Mouse (Mus musculus): ENCODE results near the gene Dnaaf2. TPM values are rescaled to one million over a fixed set of nuclear protein-coding genes. Genes with fewer than 3 reads are reported as not detected.

Dnaaf2 gene
- total RNA-seq, 2 experiments from 2014 or later = 1.9 TPM

- no peak overlapping the region for H3K4me3 ChIP-seq
- TF ChIP-seq CTCF (conservative IDR thresholded peaks at IDR 0.05) = no peak
- no peak overlapping the region for H3K27ac ChIP-seq
- DNase-seq (ENCODE audit: low spot score in 2 of 2) = no peak
These were observed 6.8 kb downstream of the Dnaaf2 start for GRCm38 (mm10) chr12:69191396-69191795.

- no peak for DNase-seq (ENCODE audit: low spot score in 2 of 2)
- no peak overlapping the region for H3K27ac ChIP-seq
- peak; percentile 78 for TF ChIP-seq CTCF (conservative IDR thresholded peaks at IDR 0.05)
These were observed 7.7 kb downstream of the Dnaaf2 start for GRCm38 (mm10) chr12:69190522-69190921.

GRCm38 (mm10) chr12:69190074-69190473 is 8.2 kb downstream of the Dnaaf2 start:
- DNase-seq (ENCODE audit: low spot score in 2 of 2) = no peak
- no peak for TF ChIP-seq CTCF (conservative IDR thresholded peaks at IDR 0.05)
- no peak overlapping the region for H3K27ac ChIP-seq
- no peak overlapping the region for H3K4me3 ChIP-seq

More at GRCm38 (mm10) chr12:69190522-69190921, 7.7 kb downstream of the Dnaaf2 start:
- H3K4me3 ChIP-seq = no peak overlapping the region

GRCm38 (mm10) chr12:69186811-69187471 is 11.3 kb downstream of the Dnaaf2 start:
- TF ChIP-seq CTCF (conservative IDR thresholded peaks at IDR 0.05) = no peak
- H3K4me3 ChIP-seq = no peak overlapping the region
- no peak for DNase-seq (ENCODE audit: low spot score in 2 of 2)
- no peak overlapping the region for H3K27ac ChIP-seq

GRCm38 (mm10) chr12:69185371-69185770 is 12.9 kb downstream of the Dnaaf2 start:
- no peak for DNase-seq (ENCODE audit: low spot score in 2 of 2)
- H3K27ac ChIP-seq = no peak overlapping the region
- no peak for TF ChIP-seq CTCF (conservative IDR thresholded peaks at IDR 0.05)
- H3K4me3 ChIP-seq = peak overlapping the region; percentile 99

GRCm38 (mm10) chr12:69184342-69185295 is 13.6 kb downstream of the Dnaaf2 start:
- Histone ChIP-seq H3K4me3 (peak overlapping the region; percentile 99), H3K27ac (peak overlapping the region; percentile 97)
- peak; percentile 11 to 48 for DNase-seq (ENCODE audit: low spot score in 2 of 2)
- no peak for TF ChIP-seq CTCF (conservative IDR thresholded peaks at IDR 0.05)

- no peak; the same call in 1 of the 2 replicates for TF ChIP-seq CTCF (conservative IDR thresholded peaks at IDR 0.05)
These were observed 14.5 kb downstream of the Dnaaf2 start, which contains the start of the genes Rpl36al and Mgat2 for GRCm38 (mm10) chr12:69183583-69184308. Rpl36al (minus strand) TSS chr12:69184083. Mgat2 (plus strand) TSS chr12:69184157.

GRCm38 (mm10) chr12:69181800-69182199 is 16.4 kb downstream of the Dnaaf2 start:
- Histone ChIP-seq H3K27ac (no peak overlapping the region), H3K4me3 (no peak overlapping the region)
- DNase-seq (ENCODE audit: low spot score in 2 of 2) = no peak
- no peak for TF ChIP-seq CTCF (conservative IDR thresholded peaks at IDR 0.05)

More at GRCm38 (mm10) chr12:69183583-69184308, 14.5 kb downstream of the Dnaaf2 start, which contains the start of the genes Rpl36al and Mgat2:
- DNase-seq (ENCODE audit: low spot score in 2 of 2) = peak; percentile 97 to 98
- H3K4me3 ChIP-seq = peak within 1 kb of the TSS; percentile 99
- peak within 1 kb of the TSS; percentile 97 for H3K27ac ChIP-seq

- H3K27ac ChIP-seq = no peak overlapping the region
- no peak for DNase-seq (ENCODE audit: low spot score in 2 of 2)
- no peak for TF ChIP-seq CTCF (conservative IDR thresholded peaks at IDR 0.05)
- no peak overlapping the region for H3K4me3 ChIP-seq
These were observed 18.9 kb downstream of the Dnaaf2 start for GRCm38 (mm10) chr12:69179371-69179770.

GRCm38 (mm10) chr12:69177526-69177925 is 20.7 kb downstream of the Dnaaf2 start:
- TF ChIP-seq CTCF (conservative IDR thresholded peaks at IDR 0.05) = no peak
- no peak for DNase-seq (ENCODE audit: low spot score in 2 of 2)
- H3K27ac ChIP-seq = no peak overlapping the region

GRCm38 (mm10) chr12:69175975-69176374 is 22.3 kb downstream of the Dnaaf2 start:
- H3K27ac ChIP-seq = no peak overlapping the region
- no peak overlapping the region for H3K4me3 ChIP-seq
- no peak for DNase-seq (ENCODE audit: low spot score in 2 of 2)
- TF ChIP-seq CTCF (conservative IDR thresholded peaks at IDR 0.05) = no peak

More at GRCm38 (mm10) chr12:69177526-69177925, 20.7 kb downstream of the Dnaaf2 start:
- H3K4me3 ChIP-seq = no peak overlapping the region

- Histone ChIP-seq H3K4me3 (no peak overlapping the region), H3K27ac (no peak overlapping the region)
- no peak for DNase-seq (ENCODE audit: low spot score in 2 of 2)
- TF ChIP-seq CTCF (conservative IDR thresholded peaks at IDR 0.05) = no peak
These were observed 26.9 kb downstream of the Dnaaf2 start for GRCm38 (mm10) chr12:69171307-69171706.

Measured in layer of hippocampus, adult 2 months (tissue).